Mouse (Mus musculus): ENCODE data around the gene Tecr. TPM values are rescaled to one million over a fixed set of nuclear protein-coding genes. Genes with fewer than 3 reads are reported as not detected.
"Not testable (repeated sequence)": the region's sequence is repeated elsewhere in the genome, so short reads cannot be mapped to it uniquely, and the experiment has no call there.

The Tecr gene
- polyA plus RNA-seq, 1 experiment from 2014 or later = 754 TPM

- Histone ChIP-seq H3K36me3 (ENCODE audit: control insufficient read depth, insufficient read depth, low read length) (0 out of 2 replicates have a peak, but pooled peaks cover 5% of the 10 kb centered on the region), H3K27me3 (ENCODE audit: control insufficient read depth, insufficient read depth, low read length) (no peaks in the 10 kb centered on the region), H3K9ac (ENCODE audit: low read depth, low read length) (no peak overlapping the region), H3K4me1 (replicated peaks; ENCODE audit: control insufficient read depth, insufficient read depth, low read length) (peaks cover 6% of the 10 kb centered on the region), H3K27ac (ENCODE audit: low read depth, low read length) (no peak overlapping the region), H3K4me3 (ENCODE audit: low read depth, low read length) (no peak overlapping the region), H3K9me3 (ENCODE audit: control insufficient read depth, low read length) (no peaks in the 10 kb centered on the region), H3K4me2 (replicated peaks; ENCODE audit: low read depth, low read length) (no peak overlapping the region)
- WGBS = 77% methylated on average over 17 of the region's 17 CpGs
- DNase-seq (ENCODE audit: low spot score) (no peak), ATAC-seq (ENCODE audit: low FRiP score) (no peak)
These were observed 31.9 kb downstream of the Tecr start for GRCm38 (mm10) chr8:83575561-83576515.

GRCm38 (mm10) chr8:83574631-83575315 is 33.0 kb downstream of the Tecr start:
- WGBS = 90% methylated on average over 15 of the region's 15 CpGs
- peaks cover 6% of the 10 kb centered on the region for H3K4me1 ChIP-seq (replicated peaks; ENCODE audit: control insufficient read depth, insufficient read depth, low read length)

GRCm38 (mm10) chr8:83573140-83573875 is 34.5 kb downstream of the Tecr start:
- H3K9ac ChIP-seq (ENCODE audit: low read depth, low read length) = no peak overlapping the region
- 0 out of 2 replicates have a peak, but pooled peaks cover 5% of the 10 kb centered on the region for H3K36me3 ChIP-seq (ENCODE audit: control insufficient read depth, insufficient read depth, low read length)
- no peaks in the 10 kb centered on the region for H3K27me3 ChIP-seq (ENCODE audit: control insufficient read depth, insufficient read depth, low read length)
- H3K4me2 ChIP-seq (replicated peaks; ENCODE audit: low read depth, low read length) = no peak overlapping the region
- no peaks in the 10 kb centered on the region for H3K9me3 ChIP-seq (ENCODE audit: control insufficient read depth, low read length)
- no peak for DNase-seq (ENCODE audit: low spot score)
- H3K27ac ChIP-seq (ENCODE audit: low read depth, low read length) = no peak overlapping the region
- H3K4me1 ChIP-seq (replicated peaks; ENCODE audit: control insufficient read depth, insufficient read depth, low read length) = peaks cover 5% of the 10 kb centered on the region
- H3K4me3 ChIP-seq (ENCODE audit: low read depth, low read length) = no peak overlapping the region
- WGBS = 77% methylated on average over 18 of the region's 18 CpGs
- ATAC-seq (ENCODE audit: low FRiP score) = no peak

More at GRCm38 (mm10) chr8:83574631-83575315, 33.0 kb downstream of the Tecr start:
- H3K9ac ChIP-seq (ENCODE audit: low read depth, low read length) = no peak overlapping the region
- H3K4me3 ChIP-seq (ENCODE audit: low read depth, low read length) = no peak overlapping the region
- DNase-seq (ENCODE audit: low spot score) (no peak), ATAC-seq (ENCODE audit: low FRiP score) (no peak)
- H3K27ac ChIP-seq (ENCODE audit: low read depth, low read length) = no peak overlapping the region
- H3K9me3 ChIP-seq (ENCODE audit: control insufficient read depth, low read length) = no peaks in the 10 kb centered on the region
- 0 out of 2 replicates have a peak, but pooled peaks cover 5% of the 10 kb centered on the region for H3K36me3 ChIP-seq (ENCODE audit: control insufficient read depth, insufficient read depth, low read length)
- H3K27me3 ChIP-seq (ENCODE audit: control insufficient read depth, insufficient read depth, low read length) = no peaks in the 10 kb centered on the region
- no peak overlapping the region for H3K4me2 ChIP-seq (replicated peaks; ENCODE audit: low read depth, low read length)

GRCm38 (mm10) chr8:83572246-83572812 is 35.4 kb downstream of the Tecr start:
- no peaks in the 10 kb centered on the region for H3K27me3 ChIP-seq (ENCODE audit: control insufficient read depth, insufficient read depth, low read length)

DNA sequence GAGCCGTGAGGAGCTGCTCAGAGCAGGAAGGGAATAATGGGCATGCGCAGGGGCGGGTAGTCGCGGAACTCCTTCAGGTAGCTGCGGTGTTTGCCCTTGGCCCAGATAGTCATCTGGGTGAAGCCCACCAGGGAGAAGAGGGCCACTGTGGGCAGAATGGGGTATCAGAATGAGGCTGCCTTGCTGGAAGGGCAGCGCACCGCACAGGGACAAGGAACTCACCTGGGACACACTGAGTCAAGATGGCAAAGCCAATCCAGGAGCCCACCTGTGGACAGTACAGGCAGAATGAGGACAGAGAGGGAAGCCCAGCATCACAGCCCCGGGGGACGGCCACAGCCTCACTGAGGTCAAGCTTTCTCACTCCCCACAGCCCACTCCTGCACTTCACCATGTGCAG is 36.0 kb downstream of the Tecr start:
- WGBS = 96% methylated on average over 10 of the region's 10 CpGs
- DNase-seq (ENCODE audit: low spot score) = no peak
- Histone ChIP-seq H3K4me3 (ENCODE audit: low read depth, low read length) (no peak overlapping the region), H3K27me3 (ENCODE audit: control insufficient read depth, insufficient read depth, low read length) (no peaks in the 10 kb centered on the region), H3K4me1 (replicated peaks; ENCODE audit: control insufficient read depth, insufficient read depth, low read length) (no peaks in the 10 kb centered on the region; the same call in 1 of the 2 replicates), H3K36me3 (ENCODE audit: control insufficient read depth, insufficient read depth, low read length) (0 out of 2 replicates have a peak, but pooled peaks cover 5% of the 10 kb centered on the region), H3K9me3 (ENCODE audit: control insufficient read depth, low read length) (no peaks in the 10 kb centered on the region), H3K4me2 (replicated peaks; ENCODE audit: low read depth, low read length) (no peak overlapping the region), H3K27ac (ENCODE audit: low read depth, low read length) (no peak overlapping the region), H3K9ac (ENCODE audit: low read depth, low read length) (no peak overlapping the region)
- no peak for ATAC-seq (ENCODE audit: low FRiP score)

More at GRCm38 (mm10) chr8:83572246-83572812, 35.4 kb downstream of the Tecr start:
- H3K4me1 ChIP-seq (replicated peaks; ENCODE audit: control insufficient read depth, insufficient read depth, low read length) = peaks cover 2% of the 10 kb centered on the region
- no peak overlapping the region for H3K4me2 ChIP-seq (replicated peaks; ENCODE audit: low read depth, low read length)
- H3K9ac ChIP-seq (ENCODE audit: low read depth, low read length) = no peak overlapping the region
- H3K36me3 ChIP-seq (ENCODE audit: control insufficient read depth, insufficient read depth, low read length) = 0 out of 2 replicates have a peak, but pooled peaks cover 5% of the 10 kb centered on the region
- no peak for ATAC-seq (ENCODE audit: low FRiP score)
- H3K9me3 ChIP-seq (ENCODE audit: control insufficient read depth, low read length) = no peaks in the 10 kb centered on the region
- DNase-seq (ENCODE audit: low spot score) = no peak
- 92% methylated on average over 5 of the region's 5 CpGs for WGBS
- no peak overlapping the region for H3K4me3 ChIP-seq (ENCODE audit: low read depth, low read length)
- H3K27ac ChIP-seq (ENCODE audit: low read depth, low read length) = no peak overlapping the region

DNA sequence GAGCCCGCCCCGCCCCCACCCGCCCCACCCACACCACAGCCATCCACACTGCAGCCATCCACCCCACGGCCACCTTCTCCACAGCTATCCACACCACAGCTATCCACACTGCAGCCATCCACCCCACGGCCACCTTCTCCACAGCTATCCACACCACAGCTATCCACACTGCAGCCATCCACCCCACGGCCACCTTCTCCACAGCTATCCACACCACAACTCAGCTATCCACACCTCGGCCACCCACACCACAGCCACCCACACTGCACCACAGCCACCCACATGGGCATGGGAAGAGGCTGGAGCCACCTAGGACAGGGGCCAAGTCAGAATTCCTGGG is 36.8 kb downstream of the Tecr start:
- H3K9ac ChIP-seq (ENCODE audit: low read depth, low read length); H3K4me2 ChIP-seq (replicated peaks; ENCODE audit: low read depth, low read length); H3K4me3 ChIP-seq (ENCODE audit: low read depth, low read length); H3K27me3 ChIP-seq (ENCODE audit: control insufficient read depth, insufficient read depth, low read length); ATAC-seq (ENCODE audit: low FRiP score); H3K27ac ChIP-seq (ENCODE audit: low read depth, low read length); H3K9me3 ChIP-seq (ENCODE audit: control insufficient read depth, low read length); H3K4me1 ChIP-seq (replicated peaks; ENCODE audit: control insufficient read depth, insufficient read depth, low read length); H3K36me3 ChIP-seq (ENCODE audit: control insufficient read depth, insufficient read depth, low read length); DNase-seq (ENCODE audit: low spot score): not testable (repeated sequence)
- 90% methylated on average over 2 of the region's 7 CpGs for WGBS

GRCm38 (mm10) chr8:83570272-83571000 is 37.3 kb downstream of the Tecr start:
- Histone ChIP-seq H3K36me3 (ENCODE audit: control insufficient read depth, insufficient read depth, low read length) (0 out of 2 replicates have a peak, but pooled peaks cover 5% of the 10 kb centered on the region), H3K4me3 (ENCODE audit: low read depth, low read length) (no peak overlapping the region), H3K4me1 (replicated peaks; ENCODE audit: control insufficient read depth, insufficient read depth, low read length) (no peaks in the 10 kb centered on the region; the same call in 1 of the 2 replicates), H3K27me3 (ENCODE audit: control insufficient read depth, insufficient read depth, low read length) (no peaks in the 10 kb centered on the region), H3K4me2 (replicated peaks; ENCODE audit: low read depth, low read length) (no peak overlapping the region), H3K9ac (ENCODE audit: low read depth, low read length) (no peak overlapping the region), H3K9me3 (ENCODE audit: control insufficient read depth, low read length) (no peaks in the 10 kb centered on the region), H3K27ac (ENCODE audit: low read depth, low read length) (no peak overlapping the region)
- WGBS = 84% methylated on average over 15 of the region's 15 CpGs
- ATAC-seq (ENCODE audit: low FRiP score) (no peak), DNase-seq (ENCODE audit: low spot score) (no peak)

Measured in hindbrain, embryonic 11.5 days (tissue).